Mouse (Mus musculus): Measurements from ENCODE around the gene C2cd2. TPM values are rescaled to one million over a fixed set of nuclear protein-coding genes. Genes with fewer than 3 reads are reported as not detected.

Gene C2cd2
- polyA plus RNA-seq, 2 experiments, result 14.2 to 21.7 TPM

- no peaks in the 10 kb centered on the region for H3K4me1 ChIP-seq (ENCODE audit: control insufficient read depth, insufficient read depth, low read length)
- ATAC-seq (ENCODE audit: low FRiP score, low read depth) (no peak), DNase-seq (ENCODE audit: low spot score) (no peak)
- peaks cover 8% of the 10 kb centered on the region; the same call in 1 of the 2 replicates for H3K36me3 ChIP-seq (ENCODE audit: control insufficient read depth, insufficient read depth, low read length)
- H3K27me3 ChIP-seq (ENCODE audit: control insufficient read depth, insufficient read depth, low read length), result no peaks in the 10 kb centered on the region
- TF ChIP-seq POLR2A (IDR thresholded peaks at IDR 0.05; ENCODE audit: borderline replicate concordance, extremely low read depth, insufficient read depth, insufficient read length), result no peak
- H3K4me2 ChIP-seq (replicated peaks; ENCODE audit: low read depth, low read length, severe bottlenecking), result no peak overlapping the region
- H3K4me3 ChIP-seq (replicated peaks; ENCODE audit: low read length), result no peak overlapping the region
- H3K9me3 ChIP-seq (ENCODE audit: control insufficient read depth, low read length), result no peaks in the 10 kb centered on the region
- no peak overlapping the region for H3K9ac ChIP-seq (ENCODE audit: low read depth, low read length, severe bottlenecking)
- H3K27ac ChIP-seq (replicated peaks; ENCODE audit: low read depth, low read length), result no peak overlapping the region
Observed at GRCm38 (mm10) chr16:97887762-97888161, 74.6 kb downstream of the C2cd2 start.

GRCm38 (mm10) chr16:97883696-97884095, 78.7 kb downstream of the C2cd2 start:
- H3K27me3 ChIP-seq (ENCODE audit: control insufficient read depth, insufficient read depth, low read length), result no peaks in the 10 kb centered on the region
- no peaks in the 10 kb centered on the region for H3K9me3 ChIP-seq (ENCODE audit: control insufficient read depth, low read length)
- no peak overlapping the region for H3K27ac ChIP-seq (replicated peaks; ENCODE audit: low read depth, low read length)
- H3K4me3 ChIP-seq (replicated peaks; ENCODE audit: low read length), result no peak overlapping the region
- peaks cover 22% of the 10 kb centered on the region for H3K36me3 ChIP-seq (ENCODE audit: control insufficient read depth, insufficient read depth, low read length)
- DNase-seq (ENCODE audit: low spot score), result no peak
- H3K4me2 ChIP-seq (replicated peaks; ENCODE audit: low read depth, low read length, severe bottlenecking), result no peak overlapping the region
- H3K4me1 ChIP-seq (ENCODE audit: control insufficient read depth, insufficient read depth, low read length), result no peaks in the 10 kb centered on the region
- no peak for TF ChIP-seq POLR2A (IDR thresholded peaks at IDR 0.05; ENCODE audit: borderline replicate concordance, extremely low read depth, insufficient read depth, insufficient read length)
- WGBS, result 96% methylated on average over 1 of the region's 1 CpGs
- ATAC-seq (ENCODE audit: low FRiP score, low read depth), result no peak
- H3K9ac ChIP-seq (ENCODE audit: low read depth, low read length, severe bottlenecking), result no peak overlapping the region

- H3K27me3 ChIP-seq (ENCODE audit: control insufficient read depth, insufficient read depth, low read length), result no peaks in the 10 kb centered on the region
- ATAC-seq (ENCODE audit: low FRiP score, low read depth) (no peak), DNase-seq (ENCODE audit: low spot score) (no peak)
- H3K9ac ChIP-seq (ENCODE audit: low read depth, low read length, severe bottlenecking), result no peak overlapping the region
- no peaks in the 10 kb centered on the region for H3K9me3 ChIP-seq (ENCODE audit: control insufficient read depth, low read length)
- TF ChIP-seq POLR2A (IDR thresholded peaks at IDR 0.05; ENCODE audit: borderline replicate concordance, extremely low read depth, insufficient read depth, insufficient read length), result no peak
- no peaks in the 10 kb centered on the region for H3K4me1 ChIP-seq (ENCODE audit: control insufficient read depth, insufficient read depth, low read length)
- peaks cover 22% of the 10 kb centered on the region for H3K36me3 ChIP-seq (ENCODE audit: control insufficient read depth, insufficient read depth, low read length)
- no peak overlapping the region for H3K4me2 ChIP-seq (replicated peaks; ENCODE audit: low read depth, low read length, severe bottlenecking)
- no peak overlapping the region for H3K27ac ChIP-seq (replicated peaks; ENCODE audit: low read depth, low read length)
- H3K4me3 ChIP-seq (replicated peaks; ENCODE audit: low read length), result no peak overlapping the region
Observed at GRCm38 (mm10) chr16:97882891-97883290, 79.5 kb downstream of the C2cd2 start.

- Histone ChIP-seq H3K36me3 (ENCODE audit: control insufficient read depth, insufficient read depth, low read length) (peaks cover 33% of the 10 kb centered on the region), H3K4me1 (ENCODE audit: control insufficient read depth, insufficient read depth, low read length) (no peaks in the 10 kb centered on the region), H3K9ac (ENCODE audit: low read depth, low read length, severe bottlenecking) (no peak overlapping the region), H3K27ac (replicated peaks; ENCODE audit: low read depth, low read length) (no peak overlapping the region), H3K4me2 (replicated peaks; ENCODE audit: low read depth, low read length, severe bottlenecking) (no peak overlapping the region), H3K27me3 (ENCODE audit: control insufficient read depth, insufficient read depth, low read length) (no peaks in the 10 kb centered on the region), H3K9me3 (ENCODE audit: control insufficient read depth, low read length) (no peaks in the 10 kb centered on the region), H3K4me3 (replicated peaks; ENCODE audit: low read length) (no peak overlapping the region)
- DNase-seq (ENCODE audit: low spot score) (no peak), ATAC-seq (ENCODE audit: low FRiP score, low read depth) (no peak)
- no peak for TF ChIP-seq POLR2A (IDR thresholded peaks at IDR 0.05; ENCODE audit: borderline replicate concordance, extremely low read depth, insufficient read depth, insufficient read length)
- 83% methylated on average over 1 of the region's 1 CpGs for WGBS
Observed at GRCm38 (mm10) chr16:97879134-97879533, 83.3 kb downstream of the C2cd2 start.

GRCm38 (mm10) chr16:97877502-97877901, 84.9 kb downstream of the C2cd2 start:
- H3K27ac ChIP-seq (replicated peaks; ENCODE audit: low read depth, low read length), result no peak overlapping the region
- ATAC-seq (ENCODE audit: low FRiP score, low read depth) (no peak), DNase-seq (ENCODE audit: low spot score) (no peak)
- H3K9ac ChIP-seq (ENCODE audit: low read depth, low read length, severe bottlenecking), result no peak overlapping the region
- 97% methylated on average over 3 of the region's 3 CpGs for WGBS
- H3K4me3 ChIP-seq (replicated peaks; ENCODE audit: low read length), result no peak overlapping the region
- peaks cover 39% of the 10 kb centered on the region for H3K36me3 ChIP-seq (ENCODE audit: control insufficient read depth, insufficient read depth, low read length)
- no peaks in the 10 kb centered on the region for H3K27me3 ChIP-seq (ENCODE audit: control insufficient read depth, insufficient read depth, low read length)
- H3K4me1 ChIP-seq (ENCODE audit: control insufficient read depth, insufficient read depth, low read length), result no peaks in the 10 kb centered on the region
- H3K4me2 ChIP-seq (replicated peaks; ENCODE audit: low read depth, low read length, severe bottlenecking), result no peak overlapping the region
- no peak for TF ChIP-seq POLR2A (IDR thresholded peaks at IDR 0.05; ENCODE audit: borderline replicate concordance, extremely low read depth, insufficient read depth, insufficient read length)
- no peaks in the 10 kb centered on the region for H3K9me3 ChIP-seq (ENCODE audit: control insufficient read depth, low read length)

- TF ChIP-seq POLR2A (IDR thresholded peaks at IDR 0.05; ENCODE audit: borderline replicate concordance, extremely low read depth, insufficient read depth, insufficient read length), result no peak
- H3K27me3 ChIP-seq (ENCODE audit: control insufficient read depth, insufficient read depth, low read length), result no peaks in the 10 kb centered on the region
- H3K4me2 ChIP-seq (replicated peaks; ENCODE audit: low read depth, low read length, severe bottlenecking), result no peak overlapping the region
- no peak overlapping the region for H3K9ac ChIP-seq (ENCODE audit: low read depth, low read length, severe bottlenecking)
- no peak overlapping the region for H3K4me3 ChIP-seq (replicated peaks; ENCODE audit: low read length)
- ATAC-seq (ENCODE audit: low FRiP score, low read depth) (no peak), DNase-seq (ENCODE audit: low spot score) (no peak)
- H3K4me1 ChIP-seq (ENCODE audit: control insufficient read depth, insufficient read depth, low read length), result no peaks in the 10 kb centered on the region
- WGBS, result 88% methylated on average over 4 of the region's 4 CpGs
- no peak overlapping the region for H3K27ac ChIP-seq (replicated peaks; ENCODE audit: low read depth, low read length)
- H3K9me3 ChIP-seq (ENCODE audit: control insufficient read depth, low read length), result no peaks in the 10 kb centered on the region
- peaks cover 35% of the 10 kb centered on the region for H3K36me3 ChIP-seq (ENCODE audit: control insufficient read depth, insufficient read depth, low read length)
Observed at GRCm38 (mm10) chr16:97875101-97875500, 87.3 kb downstream of the C2cd2 start.

Measured in limb, embryonic 14.5 days (tissue).